Mouse (Mus musculus): ENCODE data around the gene Ikzf1. TPM values are rescaled to one million over a fixed set of nuclear protein-coding genes. Genes with fewer than 3 reads are reported as not detected.
A peak's percentile ranks its signal among the peaks of the same experiment; 100 is the strongest.

The Ikzf1 gene
- polyA plus RNA-seq, 1 experiment from 2014 or later = 7.6 TPM

- Histone ChIP-seq H3K4me3 (ENCODE audit: low read depth, low read length) (no peak overlapping the region), H3K27ac (ENCODE audit: low read depth, low read length) (peak overlapping the region; percentile 99), H3K4me1 (ENCODE audit: control insufficient read depth, insufficient read depth, low read length) (peaks cover 52% of the 10 kb centered on the region), H3K36me3 (ENCODE audit: control insufficient read depth, insufficient read depth, low read length) (no peaks in the 10 kb centered on the region), H3K4me2 (peak overlapping the region; percentile 19; the same call in 1 of the 2 replicates), H3K9me3 (replicated peaks; ENCODE audit: control insufficient read depth, low read length) (no peaks in the 10 kb centered on the region), H3K9ac (ENCODE audit: low read depth, low read length) (peak overlapping the region; percentile 73), H3K27me3 (ENCODE audit: control insufficient read depth, insufficient read depth, low read length) (no peaks in the 10 kb centered on the region)
- peak; percentile 37 for ATAC-seq (replicated peaks; ENCODE audit: insufficient number of reproducible peaks, low FRiP score, low TSS enrichment)
- 6% methylated on average over 16 of the region's 16 CpGs for WGBS (ENCODE audit: insufficient replicate concordance)
Measured at GRCm38 (mm10) chr11:11821387-11821975, 136.7 kb downstream of the Ikzf1 start.

Other genes starting within 250 kb of the Ikzf1 start
- 0.79 and 2.6 TPM in 2 replicates for gene Spata48, start 222.9 kb upstream of the Ikzf1 start, polyA plus RNA-seq (2014; fragmentation: Nextera tagmentation; extraction: Ambion mirVana)
- 0.42 and 0.61 TPM in 2 replicates for gene Zpbp, start 222.6 kb upstream of the Ikzf1 start, polyA plus RNA-seq (2014; fragmentation: Nextera tagmentation; extraction: Ambion mirVana)
- not detected in 2 replicates for gene 4930512M02Rik, start 57.2 kb upstream of the Ikzf1 start, polyA plus RNA-seq (2014; fragmentation: Nextera tagmentation; extraction: Ambion mirVana)
- gene Fignl1, start 124.0 kb downstream of the Ikzf1 start, polyA plus RNA-seq (2014; fragmentation: Nextera tagmentation; extraction: Ambion mirVana) = 73.1 and 86.9 TPM in 2 replicates
- 39.7 and 44.5 TPM in 2 replicates for gene Ddc, start 213.1 kb downstream of the Ikzf1 start, polyA plus RNA-seq (2014; fragmentation: Nextera tagmentation; extraction: Ambion mirVana)